Mouse (Mus musculus) thymus, postnatal 0 days (tissue): Measurements from ENCODE around the gene Snx20. TPM values are rescaled to one million over a fixed set of nuclear protein-coding genes. Genes with fewer than 3 reads are reported as not detected.
"Not testable (repeated sequence)": the region's sequence is repeated elsewhere in the genome, so short reads cannot be mapped to it uniquely, and the experiment has no call there.

Experiments
- DNase-seq: peaks from one replicate; pipeline ENCODE4 v3.0.0-alpha.2; 2015; ENCODE audit warnings: low spot score
- polyA plus RNA-seq: library from polyadenylated mRNA; unstranded; fragments of >200 nt; fragmentation: Nextera tagmentation; extraction: Ambion mirVana; gene quantifications from 2 replicates; pipeline ENCODE4 v1.2.1, GENCODE M21; 2015

Snx20 gene
- 14.2 and 14.5 TPM in 2 replicates for polyA plus RNA-seq

- peak; percentile 70 for DNase-seq
These were observed at the start of gene Snx20 for GRCm38 (mm10) chr8:88635474-88636397. Snx20 (minus strand) TSS chr8:88636128.

GRCm38 (mm10) chr8:88683656-88684289, 47.8 kb upstream of the Snx20 start:
- DNase-seq = no peak

GRCm38 (mm10) chr8:88681046-88681445, 45.1 kb upstream of the Snx20 start:
- DNase-seq = no peak

- DNase-seq = no peak
These were observed 44.6 kb upstream of the Snx20 start for GRCm38 (mm10) chr8:88680566-88680965.

- no peak for DNase-seq
These were observed 41.1 kb upstream of the Snx20 start for GRCm38 (mm10) chr8:88677071-88677470.

- DNase-seq = no peak
These were observed 39.6 kb upstream of the Snx20 start for GRCm38 (mm10) chr8:88675372-88676165.

- no peak for DNase-seq
These were observed 37.9 kb upstream of the Snx20 start for GRCm38 (mm10) chr8:88673859-88674258.

- no peak for DNase-seq
These were observed 35.6 kb upstream of the Snx20 start for GRCm38 (mm10) chr8:88671575-88671974.

- peak; percentile 28 for DNase-seq
These were observed 34.9 kb upstream of the Snx20 start for GRCm38 (mm10) chr8:88670782-88671181.

- DNase-seq = peak; percentile 60
These were observed 32.6 kb upstream of the Snx20 start for GRCm38 (mm10) chr8:88668400-88669086.

- no peak for DNase-seq
These were observed 30.5 kb upstream of the Snx20 start for GRCm38 (mm10) chr8:88666435-88666834.

- DNase-seq = no peak
These were observed 29.0 kb upstream of the Snx20 start for GRCm38 (mm10) chr8:88664947-88665346.

GRCm38 (mm10) chr8:88664121-88664520, 28.2 kb upstream of the Snx20 start:
- DNase-seq = no peak

- no peak for DNase-seq
These were observed 26.5 kb upstream of the Snx20 start for GRCm38 (mm10) chr8:88662401-88662821.

- no peak for DNase-seq
These were observed 23.9 kb upstream of the Snx20 start for GRCm38 (mm10) chr8:88659873-88660272.

GRCm38 (mm10) chr8:88655334-88655733, 19.4 kb upstream of the Snx20 start:
- DNase-seq = no peak

GRCm38 (mm10) chr8:88651122-88651521, 15.2 kb upstream of the Snx20 start:
- not testable (repeated sequence) for DNase-seq

GRCm38 (mm10) chr8:88650016-88650708, 14.2 kb upstream of the Snx20 start:
- DNase-seq = no peak

GRCm38 (mm10) chr8:88648322-88648721, 12.4 kb upstream of the Snx20 start:
- no peak for DNase-seq
